Mouse (Mus musculus) stomach, postnatal 0 days (tissue): ENCODE measurements around the gene Serinc5. TPM values are rescaled to one million over a fixed set of nuclear protein-coding genes. Genes with fewer than 3 reads are reported as not detected.

ENCODE experiments used
- ATAC-seq: fragments of 200-750 bp; cut with Nextera tagmentation; 2 replicates; pipeline ENCODE4 v1.8.0; 2017; ENCODE audit not compliant: low FRiP score, low TSS enrichment
- DNase-seq: peaks from one replicate; pipeline ENCODE4 v3.0.0-alpha.2; 2016; ENCODE audit warnings: low spot score
- H3K27ac ChIP-seq: fragments of 300-500 bp; sonication (generic); replicated peaks from 2 replicates; pipeline ENCODE4 v1.5.1; 2014; ENCODE audit warnings: mild to moderate bottlenecking, control low read depth
- H3K27me3 ChIP-seq: fragments of 300-500 bp; sonication (generic); 2 replicates; pipeline ENCODE4 v1.6.1; 2014; ENCODE audit warnings: low read length; ENCODE audit not compliant: control insufficient read depth, insufficient read depth
- H3K36me3 ChIP-seq: fragments of 300-500 bp; sonication (generic); 2 replicates; pipeline ENCODE4 v1.6.1; 2014; ENCODE audit warnings: low read length, mixed read lengths; ENCODE audit not compliant: control insufficient read depth, insufficient read depth
- H3K4me1 ChIP-seq: fragments of 300-500 bp; sonication (generic); replicated peaks from 2 replicates; pipeline ENCODE4 v1.6.1; 2014; ENCODE audit warnings: antibody characterized with exemption; ENCODE audit not compliant: control insufficient read depth, insufficient read depth
- H3K4me2 ChIP-seq: fragments of 300-500 bp; sonication (generic); replicated peaks from 2 replicates; pipeline ENCODE4 v1.6.1; 2014; ENCODE audit warnings: low read depth, mild to moderate bottlenecking, control low read depth, moderate library complexity
- H3K4me3 ChIP-seq: fragments of 300-500 bp; sonication (generic); 2 replicates; pipeline ENCODE4 v1.5.1; 2014; ENCODE audit warnings: low read depth, low read length, control low read depth
- H3K9ac ChIP-seq: fragments of 300-500 bp; sonication (generic); 2 replicates; pipeline ENCODE4 v1.6.1; 2014; ENCODE audit warnings: mild to moderate bottlenecking, low read length, control low read depth, mixed read lengths
- H3K9me3 ChIP-seq: fragments of 300-500 bp; sonication (generic); 2 replicates; pipeline ENCODE4 v1.6.1; 2016; ENCODE audit warnings: low read length; ENCODE audit not compliant: control insufficient read depth
- CTCF ChIP-seq: IDR thresholded peaks from 2 replicates; pipeline ENCODE4 v1.5.1; 2016; ENCODE audit warnings: antibody characterized with exemption, low read depth, mild to moderate bottlenecking, moderate library complexity
- EP300 ChIP-seq: optimal IDR thresholded peaks from 2 replicates; pipeline ENCODE3; 2016; ENCODE audit warnings: antibody characterized with exemption
- WGBS: fragments of 180-500 bp; shearing (Covaris S2); extraction: QIAGEN DNeasy Blood & Tissue Kit; methylation state at CpG from one replicate; pipeline ENCODE4 v1.1.7; 2014; 5-methylcytosine and 5-hydroxymethylcytosine counted together
- polyA plus RNA-seq: library from polyadenylated mRNA; unstranded; fragments of >200 nt; fragmentation: Nextera tagmentation; extraction: Ambion mirVana; gene quantifications from 2 replicates; pipeline ENCODE4 v1.2.1, GENCODE M21; 2015

Gene Serinc5
- polyA plus RNA-seq, 1 experiment from 2014 or later = 14.5 TPM

GRCm38 (mm10) chr13:92733741-92734140 is 122.8 kb downstream of the Serinc5 start:
- no peak overlapping the region for H3K27ac ChIP-seq

GRCm38 (mm10) chr13:92735693-92736092 is 124.8 kb downstream of the Serinc5 start:
- Histone ChIP-seq H3K27me3 (no peaks in the 10 kb centered on the region), H3K9ac (no peak overlapping the region), H3K27ac (no peak overlapping the region), H3K4me3 (no peak overlapping the region), H3K4me1 (no peaks in the 10 kb centered on the region), H3K9me3 (no peaks in the 10 kb centered on the region), H3K36me3 (no peaks in the 10 kb centered on the region), H3K4me2 (no peak overlapping the region)
- 70% methylated on average over 1 of the region's 1 CpGs for whole genome bisulfite sequencing
- DNase-seq = peak; percentile 1
- no peak for ATAC-seq
- TF ChIP-seq CTCF = no peak
- TF ChIP-seq EP300 = no peak

More at GRCm38 (mm10) chr13:92733741-92734140, 122.8 kb downstream of the Serinc5 start:
- no peaks in the 10 kb centered on the region for H3K9me3 ChIP-seq
- ATAC-seq (no peak), DNase-seq (peak; percentile 11)
- no peak for TF ChIP-seq CTCF
- TF ChIP-seq EP300 = no peak
- no peaks in the 10 kb centered on the region for H3K36me3 ChIP-seq
- 78% methylated on average over 11 of the region's 11 CpGs for WGBS
- H3K4me1 ChIP-seq = no peaks in the 10 kb centered on the region
- H3K4me2 ChIP-seq = 0 out of 2 replicates have a peak overlapping the region, but pooled peaks have one; percentile 11
- H3K9ac ChIP-seq = no peak overlapping the region
- no peaks in the 10 kb centered on the region for H3K27me3 ChIP-seq
- H3K4me3 ChIP-seq = no peak overlapping the region

- TF ChIP-seq CTCF = no peak
- no peak for TF ChIP-seq EP300
- no peak overlapping the region for H3K9ac ChIP-seq
- peak; percentile 13 for DNase-seq
- no peak overlapping the region for H3K27ac ChIP-seq
- no peak for ATAC-seq
- 51% methylated on average over 11 of the region's 11 CpGs for WGBS
- H3K4me1 ChIP-seq = no peaks in the 10 kb centered on the region
- no peaks in the 10 kb centered on the region for H3K27me3 ChIP-seq
- no peak overlapping the region for H3K4me3 ChIP-seq
- no peaks in the 10 kb centered on the region for H3K9me3 ChIP-seq
- no peak overlapping the region for H3K4me2 ChIP-seq
- no peaks in the 10 kb centered on the region for H3K36me3 ChIP-seq
Observed at GRCm38 (mm10) chr13:92736516-92737300, 125.8 kb downstream of the Serinc5 start.

GRCm38 (mm10) chr13:92738821-92739220 is 127.9 kb downstream of the Serinc5 start:
- ATAC-seq (no peak), DNase-seq (peak; percentile 10)
- Histone ChIP-seq H3K9me3 (no peaks in the 10 kb centered on the region), H3K4me2 (no peak overlapping the region), H3K27ac (no peak overlapping the region), H3K4me1 (no peaks in the 10 kb centered on the region), H3K36me3 (no peaks in the 10 kb centered on the region), H3K4me3 (no peak overlapping the region), H3K9ac (no peak overlapping the region), H3K27me3 (no peaks in the 10 kb centered on the region)
- WGBS = 61% methylated on average over 3 of the region's 3 CpGs
- TF ChIP-seq CTCF (no peak), EP300 (no peak)

- 91% methylated on average over 3 of the region's 3 CpGs for WGBS
- DNase-seq = no peak
- no peak overlapping the region for H3K9ac ChIP-seq
- no peak overlapping the region for H3K4me2 ChIP-seq
- no peak overlapping the region for H3K27ac ChIP-seq
- no peaks in the 10 kb centered on the region for H3K36me3 ChIP-seq
- TF ChIP-seq EP300 (no peak), CTCF (peak; percentile 35)
- no peaks in the 10 kb centered on the region for H3K4me1 ChIP-seq
- no peak overlapping the region for H3K4me3 ChIP-seq
- H3K27me3 ChIP-seq = no peaks in the 10 kb centered on the region
- H3K9me3 ChIP-seq = no peaks in the 10 kb centered on the region
- ATAC-seq = no peak
Observed at GRCm38 (mm10) chr13:92739858-92740257, 129.0 kb downstream of the Serinc5 start.

GRCm38 (mm10) chr13:92740671-92741270 is 129.9 kb downstream of the Serinc5 start:
- Histone ChIP-seq H3K4me1 (no peaks in the 10 kb centered on the region), H3K9me3 (no peaks in the 10 kb centered on the region), H3K27me3 (no peaks in the 10 kb centered on the region), H3K4me3 (no peak overlapping the region), H3K4me2 (no peak overlapping the region), H3K27ac (no peak overlapping the region), H3K9ac (no peak overlapping the region), H3K36me3 (no peaks in the 10 kb centered on the region)
- peak; percentile 88 for TF ChIP-seq CTCF
- TF ChIP-seq EP300 = no peak
- 10% methylated on average over 2 of the region's 2 CpGs for WGBS
- ATAC-seq = peak; percentile 72; the same call in 1 of the 2 replicates
- no peak for DNase-seq
